Mouse (Mus musculus) heart, embryonic 14.5 days (tissue): Measurements from ENCODE around the gene Tmem132b. TPM values are rescaled to one million over a fixed set of nuclear protein-coding genes. Genes with fewer than 3 reads are reported as not detected.

Experiments
- ATAC-seq: fragments of 200-750 bp; cut with Nextera tagmentation; 2 replicates; pipeline ENCODE4 v1.8.0; 2017; ENCODE audit warnings: low read depth, moderate TSS enrichment; ENCODE audit not compliant: insufficient number of reproducible peaks, insufficient read depth, low FRiP score
- H3K27ac ChIP-seq, 2 experiments: fragments of 200-500 bp in 1 of 2; fragments of 300-500 bp in 1 of 2; sonication (generic) in 1 of 2; replicated peaks in 1 of 2; 2 replicates each; pipeline ENCODE4 v1.5.1; 2012 to 2014; ENCODE audit warnings: low read depth in 2 of 2, low read length in 2 of 2, control low read depth in 1 of 2, mild to moderate bottlenecking in 1 of 2, mixed read lengths in 1 of 2; ENCODE audit not compliant: control insufficient read depth in 1 of 2, insufficient read depth in 1 of 2
- H3K27me3 ChIP-seq: fragments of 300-500 bp; sonication (generic); 2 replicates; pipeline ENCODE4 v1.6.1; 2014; ENCODE audit warnings: mild to moderate bottlenecking, low read length, control low read depth; ENCODE audit not compliant: control insufficient read depth, insufficient read depth
- H3K36me3 ChIP-seq: fragments of 300-500 bp; sonication (generic); 2 replicates; pipeline ENCODE4 v1.6.1; 2014; ENCODE audit warnings: mild to moderate bottlenecking, control low read depth, low read length, mixed read lengths; ENCODE audit not compliant: control insufficient read depth, insufficient read depth
- H3K4me1 ChIP-seq, 2 experiments: fragments of 200-500 bp in 1 of 2; fragments of 300-500 bp in 1 of 2; sonication (generic) in 1 of 2; 2 replicates each; pipeline ENCODE4 v1.6.1; 2012 to 2014; ENCODE audit warnings: low read length in 2 of 2, control low read depth in 1 of 2, mixed read lengths in 1 of 2; ENCODE audit not compliant: control insufficient read depth in 2 of 2, insufficient read depth in 2 of 2
- H3K4me2 ChIP-seq: fragments of 300-500 bp; sonication (generic); 2 replicates; pipeline ENCODE4 v1.6.1; 2014; ENCODE audit warnings: mild to moderate bottlenecking, low read length
- H3K4me3 ChIP-seq, 2 experiments: fragments of 200-500 bp in 1 of 2; fragments of 300-500 bp in 1 of 2; sonication (generic) in 1 of 2; 2 replicates each; pipeline ENCODE4 v1.5.1; 2012 to 2014; ENCODE audit warnings: low read length in 2 of 2, mild to moderate bottlenecking in 2 of 2, control low read depth in 1 of 2, low read depth in 1 of 2, moderate library complexity in 1 of 2; ENCODE audit not compliant: control insufficient read depth in 1 of 2, insufficient read depth in 1 of 2
- H3K9ac ChIP-seq: fragments of 300-500 bp; sonication (generic); 2 replicates; pipeline ENCODE4 v1.6.1; 2014; ENCODE audit warnings: mild to moderate bottlenecking, low read length
- H3K9me3 ChIP-seq: fragments of 300-500 bp; sonication (generic); 2 replicates; pipeline ENCODE4 v1.6.1; 2016; ENCODE audit warnings: low read length, control low read depth; ENCODE audit not compliant: control insufficient read depth
- WGBS: fragments of 180-500 bp; shearing (Covaris S2); extraction: QIAGEN DNeasy Blood & Tissue Kit; methylation state at CpG from one replicate; pipeline ENCODE4 v1.1.7; 2014; 5-methylcytosine and 5-hydroxymethylcytosine counted together
- polyA plus RNA-seq: library from polyadenylated mRNA; unstranded; fragments of >200 nt; fragmentation: Nextera tagmentation; extraction: Ambion mirVana; gene quantifications from 2 replicates; pipeline ENCODE4 v1.2.1, GENCODE M21; 2014

Tmem132b gene
- polyA plus RNA-seq, 1 experiment from 2014 or later, result not detected

DNA sequence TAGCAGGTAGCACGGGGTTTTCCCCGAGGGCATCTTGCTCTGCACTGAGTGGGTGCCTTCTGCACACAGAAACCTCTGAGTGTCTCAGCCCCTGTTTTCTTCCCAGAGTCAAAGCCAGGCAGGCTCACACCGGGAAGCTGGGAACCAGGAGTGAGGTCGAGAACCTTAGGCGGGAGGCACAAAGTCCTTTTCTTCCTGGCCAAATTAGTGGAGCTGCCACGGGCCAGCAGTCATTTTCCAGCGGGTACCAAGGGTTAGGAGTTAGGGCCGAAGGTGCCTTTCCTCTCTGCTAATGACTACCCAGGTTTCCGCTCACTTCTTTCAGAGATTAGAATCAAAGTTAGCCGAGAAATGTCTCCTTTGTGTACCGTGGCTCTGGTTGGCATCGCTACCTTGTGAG lies 75.6 kb downstream of the Tmem132b start:
- Histone ChIP-seq H3K27me3 (no peaks in the 10 kb centered on the region), H3K27ac (no peak overlapping the region), H3K4me1 (no peaks in the 10 kb centered on the region), H3K9ac (no peak overlapping the region), H3K4me3 (no peak overlapping the region), H3K9me3 (no peaks in the 10 kb centered on the region), H3K36me3 (no peaks in the 10 kb centered on the region), H3K4me2 (no peak overlapping the region)
- ATAC-seq, result no peak
- WGBS, result 75% methylated on average over 12 of the region's 12 CpGs

DNA sequence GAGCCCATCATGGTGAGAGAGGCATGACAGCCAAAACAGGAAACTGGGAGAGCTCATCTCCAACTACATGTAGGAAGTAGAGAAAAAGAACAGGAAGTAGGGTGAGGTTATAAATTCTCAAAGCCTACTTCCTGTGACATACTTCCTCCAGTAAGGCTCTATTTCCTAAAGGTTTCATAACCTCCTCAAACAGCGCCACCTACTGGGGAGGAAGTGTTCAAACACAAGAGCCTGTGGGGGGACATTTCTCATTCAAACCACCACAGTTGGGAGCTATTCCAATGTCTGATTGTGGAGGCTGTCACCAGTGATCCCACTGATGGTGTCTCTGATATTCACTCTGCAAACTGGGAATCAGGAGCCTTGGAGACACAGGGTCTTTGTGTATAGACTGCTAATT lies 78.4 kb downstream of the Tmem132b start:
- H3K4me1 ChIP-seq, result no peaks in the 10 kb centered on the region
- peaks cover 14% of the 10 kb centered on the region for H3K9me3 ChIP-seq
- no peak overlapping the region for H3K9ac ChIP-seq
- H3K27ac ChIP-seq, result no peak overlapping the region
- H3K4me2 ChIP-seq, result no peak overlapping the region
- ATAC-seq, result no peak
- WGBS, result 63% methylated on average over 1 of the region's 1 CpGs
- H3K27me3 ChIP-seq, result no peaks in the 10 kb centered on the region
- no peak overlapping the region for H3K4me3 ChIP-seq
- H3K36me3 ChIP-seq, result no peaks in the 10 kb centered on the region

DNA sequence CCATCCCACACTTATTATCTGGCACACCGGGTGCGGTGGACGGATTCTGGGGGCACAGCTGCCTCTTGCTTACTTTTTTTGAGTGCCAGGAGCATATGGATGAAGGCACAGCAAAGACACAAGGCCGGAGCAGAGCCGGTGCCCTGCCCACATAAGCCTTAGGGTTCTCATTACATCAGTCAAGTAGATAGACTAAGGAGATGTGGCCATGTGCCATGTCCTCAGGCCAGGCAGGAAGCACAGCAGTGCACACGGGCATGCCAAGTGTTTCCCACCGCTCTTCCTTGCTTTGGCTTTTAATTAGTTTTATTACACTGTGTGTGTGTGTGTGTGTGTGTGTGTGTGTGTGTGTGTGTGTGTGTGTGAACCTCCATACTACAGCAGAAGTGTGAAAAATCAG lies 80.9 kb downstream of the Tmem132b start:
- Histone ChIP-seq H3K27ac (no peak overlapping the region), H3K4me1 (no peaks in the 10 kb centered on the region), H3K9me3 (peaks cover 23% of the 10 kb centered on the region), H3K36me3 (no peaks in the 10 kb centered on the region), H3K27me3 (no peaks in the 10 kb centered on the region), H3K4me2 (no peak overlapping the region), H3K9ac (no peak overlapping the region), H3K4me3 (no peak overlapping the region)
- ATAC-seq, result no peak
- 86% methylated on average over 7 of the region's 7 CpGs for WGBS

DNA sequence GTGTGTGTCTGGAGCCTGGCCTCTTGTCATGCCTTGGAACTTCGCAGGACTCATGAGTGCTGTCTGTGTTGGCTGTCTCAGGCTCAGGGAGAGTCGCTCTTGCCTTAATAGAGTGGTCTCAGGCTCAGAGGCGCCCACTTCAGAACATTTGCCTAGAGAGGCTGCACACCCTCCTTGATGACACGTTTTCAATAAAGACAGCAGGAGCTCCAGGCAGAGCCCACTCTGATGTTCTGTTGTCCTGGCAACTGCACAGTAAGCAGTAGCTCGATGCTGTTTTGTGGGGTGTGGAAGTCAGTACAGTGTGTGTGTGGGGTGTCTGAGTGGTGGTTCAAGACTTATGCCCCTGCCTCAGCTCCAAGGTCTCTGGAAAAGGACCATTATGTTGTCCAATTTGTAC lies 81.6 kb downstream of the Tmem132b start:
- H3K4me2 ChIP-seq, result no peak overlapping the region
- WGBS, result 74% methylated on average over 5 of the region's 5 CpGs
- ATAC-seq, result no peak
- no peak overlapping the region for H3K4me3 ChIP-seq
- peaks cover 28% of the 10 kb centered on the region for H3K9me3 ChIP-seq
- H3K27me3 ChIP-seq, result no peaks in the 10 kb centered on the region
- no peak overlapping the region for H3K27ac ChIP-seq
- no peaks in the 10 kb centered on the region for H3K4me1 ChIP-seq
- H3K9ac ChIP-seq, result no peak overlapping the region
- H3K36me3 ChIP-seq, result no peaks in the 10 kb centered on the region

DNA sequence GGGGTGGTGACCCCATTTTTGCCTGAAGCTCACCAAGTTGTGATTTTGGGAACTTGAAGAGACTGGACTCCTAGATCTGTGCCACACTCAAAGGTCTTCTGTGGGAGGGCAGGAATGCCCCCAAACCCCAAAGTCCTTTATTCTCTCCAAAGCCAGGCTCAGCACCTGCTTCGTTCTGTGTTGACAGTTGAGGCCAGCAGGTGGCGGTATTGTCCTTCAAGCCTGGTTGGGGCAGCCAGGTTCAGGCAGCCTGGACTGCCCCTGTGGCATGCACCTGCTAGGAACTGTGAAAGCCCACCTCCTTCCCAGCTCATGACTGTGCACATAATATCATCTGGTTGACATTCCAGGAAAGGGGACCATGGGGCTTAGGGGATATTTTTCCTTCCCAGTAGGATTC lies 82.8 kb downstream of the Tmem132b start:
- Histone ChIP-seq H3K27ac (no peak overlapping the region), H3K4me2 (no peak overlapping the region), H3K9me3 (peaks cover 28% of the 10 kb centered on the region), H3K4me3 (no peak overlapping the region), H3K36me3 (no peaks in the 10 kb centered on the region), H3K27me3 (no peaks in the 10 kb centered on the region), H3K9ac (no peak overlapping the region), H3K4me1 (no peaks in the 10 kb centered on the region)
- no peak for ATAC-seq
- WGBS, result 41% methylated on average over 2 of the region's 2 CpGs

DNA sequence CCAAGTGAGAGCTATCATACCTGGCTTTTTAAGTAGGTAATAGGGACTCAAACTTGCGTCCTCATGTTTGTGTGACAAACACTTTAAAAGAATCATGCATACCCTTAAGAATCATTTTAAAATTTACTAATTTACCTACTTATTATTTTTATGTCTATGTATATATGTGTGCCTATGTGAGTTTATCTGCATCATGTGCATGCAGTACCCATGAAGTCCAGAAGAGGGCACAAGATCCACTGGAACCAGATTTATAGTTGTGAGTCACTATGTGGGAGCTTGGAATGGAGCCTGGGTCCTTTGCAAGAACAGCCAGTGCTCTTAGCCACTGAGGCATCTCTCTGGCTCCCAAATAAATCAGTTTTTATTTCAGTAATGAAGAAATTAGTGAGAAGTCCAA lies 85.5 kb downstream of the Tmem132b start:
- Histone ChIP-seq H3K36me3 (no peaks in the 10 kb centered on the region), H3K27ac (no peak overlapping the region), H3K27me3 (no peaks in the 10 kb centered on the region), H3K9ac (no peak overlapping the region), H3K4me2 (no peak overlapping the region), H3K4me3 (no peak overlapping the region), H3K9me3 (peaks cover 28% of the 10 kb centered on the region), H3K4me1 (no peaks in the 10 kb centered on the region)
- ATAC-seq, result no peak
- 90% methylated on average over 1 of the region's 1 CpGs for WGBS

DNA sequence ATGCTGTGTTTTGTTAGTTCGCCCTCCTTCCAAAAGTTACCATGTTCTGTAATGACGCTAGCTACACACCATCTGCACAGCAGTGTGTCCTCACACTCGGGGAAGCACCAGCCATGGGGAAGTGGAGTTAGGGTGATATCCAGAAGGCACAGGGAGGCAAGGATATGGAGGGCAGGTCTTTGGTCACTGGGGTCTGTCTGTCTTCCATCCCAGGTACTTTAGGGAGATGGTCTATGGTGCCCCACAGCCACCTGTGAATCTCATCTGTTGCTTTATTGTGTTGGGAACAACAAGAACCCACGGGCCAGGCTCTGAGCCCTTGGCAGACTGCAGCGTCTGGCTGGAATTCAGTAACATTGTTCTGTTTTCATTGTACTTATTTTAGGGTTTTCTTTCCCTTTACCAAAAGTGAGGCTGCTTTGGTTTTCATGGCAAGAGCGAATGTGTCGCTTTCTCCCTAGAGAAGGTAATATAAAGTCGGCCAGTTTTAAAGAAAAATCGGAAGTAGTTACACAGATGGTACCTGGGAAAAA lies 96.3 kb downstream of the Tmem132b start:
- no peak overlapping the region for H3K4me2 ChIP-seq
- no peaks in the 10 kb centered on the region for H3K4me1 ChIP-seq
- H3K27ac ChIP-seq, result no peak overlapping the region
- H3K9me3 ChIP-seq, result 0 out of 2 replicates have a peak, but pooled peaks cover 2% of the 10 kb centered on the region
- WGBS, result 78% methylated on average over 9 of the region's 9 CpGs
- ATAC-seq, result no peak
- H3K9ac ChIP-seq, result no peak overlapping the region
- H3K4me3 ChIP-seq, result no peak overlapping the region
- H3K36me3 ChIP-seq, result no peaks in the 10 kb centered on the region
- H3K27me3 ChIP-seq, result no peaks in the 10 kb centered on the region

DNA sequence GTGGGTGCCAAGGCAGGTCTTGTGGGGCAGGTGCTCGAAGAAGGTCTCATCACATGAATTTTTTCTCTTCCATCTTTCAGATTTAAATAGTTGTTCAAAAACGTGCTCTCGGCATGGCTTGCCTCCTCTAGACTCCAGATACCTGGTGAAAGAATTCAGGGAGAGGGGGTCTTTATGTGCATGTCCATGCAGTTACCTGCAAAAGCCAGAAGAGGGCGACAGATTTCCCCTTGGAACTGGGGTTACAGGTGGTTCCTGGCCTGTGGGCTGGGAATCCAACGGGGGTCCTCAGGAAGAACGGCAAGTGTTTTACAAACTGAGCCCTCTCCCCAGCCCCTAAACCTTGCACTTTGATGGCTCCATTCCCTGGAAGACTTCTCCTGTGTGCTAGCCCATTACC lies 103.1 kb downstream of the Tmem132b start:
- H3K9ac ChIP-seq, result no peak overlapping the region
- no peak for ATAC-seq
- 72% methylated on average over 6 of the region's 6 CpGs for WGBS

More for the DNA sequence above, 103.1 kb downstream of the Tmem132b start:
- Histone ChIP-seq H3K27ac (no peak overlapping the region), H3K36me3 (no peaks in the 10 kb centered on the region), H3K4me3 (no peak overlapping the region), H3K4me1 (no peaks in the 10 kb centered on the region; a peak in 1 of 4 replicates), H3K9me3 (0 out of 2 replicates have a peak, but pooled peaks cover 10% of the 10 kb centered on the region), H3K27me3 (no peaks in the 10 kb centered on the region), H3K4me2 (no peak overlapping the region)
